Mouse (Mus musculus) lung, postnatal 0 days (tissue): ENCODE measurements around the gene Rasal3. TPM values are rescaled to one million over a fixed set of nuclear protein-coding genes. Genes with fewer than 3 reads are reported as not detected.

Experiments used
- ATAC-seq: fragments of 200-750 bp; cut with Nextera tagmentation; 2 replicates; pipeline ENCODE4 v1.8.0; 2017; ENCODE audit warnings: moderate library complexity
- DNase-seq: peaks from one replicate; pipeline ENCODE4 v3.0.0-alpha.2; 2016; ENCODE audit warnings: low spot score
- H3K27ac ChIP-seq: fragments of 300-500 bp; sonication (generic); 2 replicates; pipeline ENCODE4 v1.5.1; 2014; ENCODE audit warnings: antibody characterized with exemption, mild to moderate bottlenecking, low read length, mixed read lengths
- H3K27me3 ChIP-seq: fragments of 300-500 bp; sonication (generic); replicated peaks from 2 replicates; pipeline ENCODE4 v1.6.1; 2014; ENCODE audit warnings: low read length, mixed read lengths; ENCODE audit not compliant: insufficient read depth
- H3K36me3 ChIP-seq: fragments of 300-500 bp; sonication (generic); 2 replicates; pipeline ENCODE4 v1.6.1; 2014; ENCODE audit warnings: low read length, mixed read lengths; ENCODE audit not compliant: insufficient read depth
- H3K4me1 ChIP-seq: fragments of 300-500 bp; sonication (generic); 2 replicates; pipeline ENCODE4 v1.6.1; 2014; ENCODE audit warnings: antibody characterized with exemption, low read depth, low read length, mixed read lengths; ENCODE audit not compliant: insufficient read depth
- H3K4me2 ChIP-seq: fragments of 300-500 bp; sonication (generic); replicated peaks from 2 replicates; pipeline ENCODE4 v1.6.1; 2014; ENCODE audit warnings: low read depth, mild to moderate bottlenecking, low read length, moderate library complexity, mixed read lengths
- H3K4me3 ChIP-seq: fragments of 300-500 bp; sonication (generic); 2 replicates; pipeline ENCODE4 v1.5.1; 2014; ENCODE audit warnings: low read depth, low read length
- H3K9ac ChIP-seq: fragments of 300-500 bp; sonication (generic); replicated peaks from 2 replicates; pipeline ENCODE4 v1.6.1; 2014; ENCODE audit warnings: low read depth, mild to moderate bottlenecking
- H3K9me3 ChIP-seq: fragments of 300-500 bp; sonication (generic); 2 replicates; pipeline ENCODE4 v1.6.1; 2016; ENCODE audit warnings: low read length, mixed read lengths
- CTCF ChIP-seq: IDR thresholded peaks from 2 replicates; pipeline ENCODE4 v1.5.1; 2016; ENCODE audit warnings: antibody characterized with exemption, mild to moderate bottlenecking
- EP300 ChIP-seq: IDR thresholded peaks from 2 replicates; pipeline ENCODE4 v1.6.1; 2016; ENCODE audit warnings: antibody characterized with exemption, mild to moderate bottlenecking, control low read depth
- WGBS: fragments of 180-500 bp; shearing (Covaris S2); extraction: QIAGEN DNeasy Blood & Tissue Kit; methylation state at CpG from one replicate; pipeline ENCODE4 v1.1.7; 2014; 5-methylcytosine and 5-hydroxymethylcytosine counted together
- polyA plus RNA-seq: library from polyadenylated mRNA; unstranded; fragments of >200 nt; fragmentation: Nextera tagmentation; extraction: Ambion mirVana; gene quantifications from 2 replicates; pipeline ENCODE4 v1.2.1, GENCODE M21; 2015

The Rasal3 gene
- polyA plus RNA-seq, 1 experiment from 2014 or later, result 1.2 TPM

GRCm38 (mm10) chr17:32368991-32369578, 34.3 kb downstream of the Rasal3 start:
- H3K27me3 ChIP-seq, result no peaks in the 10 kb centered on the region
- ATAC-seq, result peak; percentile 25
- peak overlapping the region; percentile 17 for H3K4me3 ChIP-seq
- no peak overlapping the region for H3K9ac ChIP-seq
- TF ChIP-seq CTCF, result no peak
- no peak for TF ChIP-seq EP300
- H3K27ac ChIP-seq, result 0 out of 2 replicates have a peak overlapping the region, but pooled peaks have one; percentile 5
- peak overlapping the region; percentile 44 for H3K4me2 ChIP-seq
- H3K4me1 ChIP-seq, result peaks cover 7% of the 10 kb centered on the region; the same call in 1 of the 2 replicates
- 14% methylated on average over 11 of the region's 17 CpGs for WGBS
- no peak for DNase-seq
- peaks cover 7% of the 10 kb centered on the region; the same call in 1 of the 2 replicates for H3K36me3 ChIP-seq
- H3K9me3 ChIP-seq, result no peaks in the 10 kb centered on the region

GRCm38 (mm10) chr17:32367706-32368105, 35.7 kb downstream of the Rasal3 start:
- Histone ChIP-seq H3K4me3 (no peak overlapping the region), H3K27me3 (no peaks in the 10 kb centered on the region)
- no peak for ATAC-seq

GRCm38 (mm10) chr17:32365296-32365695, 38.1 kb downstream of the Rasal3 start:
- Histone ChIP-seq H3K4me3 (no peak overlapping the region), H3K9ac (no peak overlapping the region), H3K4me1 (peaks cover 15% of the 10 kb centered on the region; the same call in 1 of the 2 replicates), H3K27me3 (no peaks in the 10 kb centered on the region), H3K9me3 (no peaks in the 10 kb centered on the region), H3K4me2 (no peak overlapping the region), H3K27ac (0 out of 2 replicates have a peak overlapping the region, but pooled peaks have one; percentile 5), H3K36me3 (peaks cover 13% of the 10 kb centered on the region; the same call in 1 of the 2 replicates)
- TF ChIP-seq CTCF, result no peak
- TF ChIP-seq EP300, result no peak
- 82% methylated on average over 1 of the region's 1 CpGs for WGBS
- no peak for DNase-seq
- ATAC-seq, result no peak

More at GRCm38 (mm10) chr17:32367706-32368105, 35.7 kb downstream of the Rasal3 start:
- H3K9me3 ChIP-seq, result no peaks in the 10 kb centered on the region
- H3K4me2 ChIP-seq, result no peak overlapping the region
- H3K36me3 ChIP-seq, result peaks cover 7% of the 10 kb centered on the region; the same call in 1 of the 2 replicates
- TF ChIP-seq EP300 (no peak), CTCF (no peak)
- 85% methylated on average over 11 of the region's 11 CpGs for WGBS
- peaks cover 15% of the 10 kb centered on the region; the same call in 1 of the 2 replicates for H3K4me1 ChIP-seq
- no peak overlapping the region for H3K27ac ChIP-seq
- no peak for DNase-seq
- H3K9ac ChIP-seq, result no peak overlapping the region

GRCm38 (mm10) chr17:32364850-32365249, 38.5 kb downstream of the Rasal3 start:
- peak overlapping the region; percentile 89 for H3K4me2 ChIP-seq
- 47% methylated on average over 5 of the region's 5 CpGs for WGBS
- H3K27ac ChIP-seq, result peak overlapping the region; percentile 54
- H3K9ac ChIP-seq, result no peak overlapping the region; the same call in 1 of the 2 replicates
- no peak for TF ChIP-seq CTCF
- no peak for TF ChIP-seq EP300
- H3K4me3 ChIP-seq, result peak overlapping the region; percentile 99
- H3K4me1 ChIP-seq, result peaks cover 15% of the 10 kb centered on the region; the same call in 1 of the 2 replicates
- H3K36me3 ChIP-seq, result peaks cover 13% of the 10 kb centered on the region; the same call in 1 of the 2 replicates
- no peaks in the 10 kb centered on the region for H3K9me3 ChIP-seq
- ATAC-seq, result no peak
- no peak for DNase-seq
- no peaks in the 10 kb centered on the region for H3K27me3 ChIP-seq

- 0 out of 2 replicates have a peak, but pooled peaks have one; percentile 16 for TF ChIP-seq CTCF
- TF ChIP-seq EP300, result no peak
- peak overlapping the region; percentile 54 for H3K27ac ChIP-seq
- under 1% methylated on average over 24 of the region's 47 CpGs for WGBS
- peak; percentile 97 for ATAC-seq
- peaks cover 15% of the 10 kb centered on the region for H3K36me3 ChIP-seq
- DNase-seq, result peak; percentile 95
- no peaks in the 10 kb centered on the region for H3K27me3 ChIP-seq
- H3K9me3 ChIP-seq, result no peaks in the 10 kb centered on the region
- peak overlapping the region; percentile 76 for H3K9ac ChIP-seq
- H3K4me3 ChIP-seq, result peak overlapping the region; percentile 99
- peak overlapping the region; percentile 89 for H3K4me2 ChIP-seq
- peaks cover 15% of the 10 kb centered on the region; the same call in 1 of the 2 replicates for H3K4me1 ChIP-seq
These were observed 39.1 kb downstream of the Rasal3 start for GRCm38 (mm10) chr17:32364331-32364730.

- 2% methylated on average over 15 of the region's 50 CpGs for WGBS
- Histone ChIP-seq H3K27me3 (no peaks in the 10 kb centered on the region), H3K9me3 (no peaks in the 10 kb centered on the region), H3K36me3 (peaks cover 20% of the 10 kb centered on the region), H3K4me1 (peaks cover 15% of the 10 kb centered on the region; the same call in 1 of the 2 replicates), H3K4me3 (peak overlapping the region; percentile 99), H3K27ac (peak overlapping the region; percentile 40), H3K9ac (peak overlapping the region; percentile 76), H3K4me2 (peak overlapping the region; percentile 89)
- ATAC-seq (peak; percentile 47), DNase-seq (no peak)
- TF ChIP-seq CTCF (no peak), EP300 (no peak)
These were observed 39.5 kb downstream of the Rasal3 start for GRCm38 (mm10) chr17:32363821-32364301.
